Mouse (Mus musculus): ENCODE measurements around the gene Cwc22. TPM values are rescaled to one million over a fixed set of nuclear protein-coding genes. Genes with fewer than 3 reads are reported as not detected.

Gene Cwc22
- polyA plus RNA-seq, 1 experiment = 8.5 TPM

DNA sequence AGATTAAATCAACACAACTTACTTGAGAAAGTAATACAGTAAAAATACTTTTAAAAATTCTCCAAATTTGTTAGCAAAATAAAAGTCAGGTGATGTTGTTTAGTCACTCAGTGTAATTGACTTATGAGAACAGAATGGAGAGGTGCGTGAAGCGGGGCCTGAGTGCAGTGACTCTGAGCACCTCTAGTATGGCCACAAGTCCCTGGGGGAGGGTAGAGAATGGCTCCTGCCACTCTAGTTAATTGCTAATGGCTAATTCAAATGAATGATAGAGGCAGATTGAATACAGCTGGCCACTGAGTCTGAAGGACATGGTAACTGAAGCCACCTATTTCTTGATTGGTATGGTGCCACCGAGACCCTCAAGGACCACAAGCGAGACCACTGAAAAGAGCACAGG is 12.0 kb downstream of the Cwc22 start:
- H3K4me3 ChIP-seq (ENCODE audit: insufficient read depth, poor library complexity, severe bottlenecking) = no peak overlapping the region
- H3K27me3 ChIP-seq (ENCODE audit: control insufficient read depth, insufficient read depth, insufficient read length) = no peaks in the 10 kb centered on the region
- H3ac ChIP-seq (ENCODE audit: control insufficient read depth, insufficient read length, low read depth) = no peak overlapping the region
- peaks cover 79% of the 10 kb centered on the region for H3K36me3 ChIP-seq (ENCODE audit: control insufficient read depth, insufficient read depth)
- TF ChIP-seq CEBPB (IDR thresholded peaks at IDR 0.05; ENCODE audit: low read depth) = no peak
- no peak for TF ChIP-seq CTCF (IDR thresholded peaks at IDR 0.05; ENCODE audit: control insufficient read depth, insufficient read depth, insufficient read length)
- no peak for TF ChIP-seq MYOG (IDR thresholded peaks at IDR 0.05; ENCODE audit: control insufficient read depth, extremely low read depth, insufficient read length)
- no peak for TF ChIP-seq MYOD1 (IDR thresholded peaks at IDR 0.05; ENCODE audit: control insufficient read depth, insufficient read length, low read depth)
- no peak for TF ChIP-seq FOSL1 (IDR thresholded peaks at IDR 0.05; ENCODE audit: insufficient read depth, low read length, poor library complexity, severe bottlenecking)
- no peak for TF ChIP-seq MAX (IDR thresholded peaks at IDR 0.05)
- TF ChIP-seq USF1 (IDR thresholded peaks at IDR 0.05; ENCODE audit: low read depth) = no peak
- H3K79me2 ChIP-seq (ENCODE audit: control insufficient read depth, insufficient read depth) = peaks cover 31% of the 10 kb centered on the region
- peaks cover 19% of the 10 kb centered on the region for H3K79me3 ChIP-seq (ENCODE audit: low read depth)

DNA sequence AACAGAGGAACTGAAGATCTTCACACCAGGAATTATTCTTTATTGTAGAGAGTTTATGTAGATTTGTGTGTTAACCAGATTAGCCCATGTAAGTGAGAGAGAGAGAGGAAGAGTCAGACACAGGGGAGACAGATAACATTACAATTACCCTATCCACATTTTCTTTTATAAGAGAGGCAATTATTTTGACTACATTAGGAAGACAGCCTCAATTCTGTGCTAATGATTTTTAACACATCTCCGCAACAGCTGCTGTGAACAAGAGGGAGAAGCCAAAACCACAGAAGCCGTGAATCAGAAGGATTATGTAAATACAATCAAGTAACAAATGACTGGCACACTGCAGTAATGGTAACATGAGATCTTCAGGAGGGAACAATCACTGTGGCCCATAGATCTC is 12.5 kb downstream of the Cwc22 start:
- Histone ChIP-seq H3ac (ENCODE audit: control insufficient read depth, insufficient read length, low read depth) (no peak overlapping the region), H3K36me3 (ENCODE audit: control insufficient read depth, insufficient read depth) (peaks cover 83% of the 10 kb centered on the region), H3K4me3 (ENCODE audit: insufficient read depth, poor library complexity, severe bottlenecking) (no peak overlapping the region), H3K79me2 (ENCODE audit: control insufficient read depth, insufficient read depth) (peaks cover 26% of the 10 kb centered on the region), H3K27me3 (ENCODE audit: control insufficient read depth, insufficient read depth, insufficient read length) (no peaks in the 10 kb centered on the region), H3K79me3 (ENCODE audit: low read depth) (peaks cover 16% of the 10 kb centered on the region)
- TF ChIP-seq MYOD1 (IDR thresholded peaks at IDR 0.05; ENCODE audit: control insufficient read depth, insufficient read length, low read depth) (peak; percentile 80), FOSL1 (IDR thresholded peaks at IDR 0.05; ENCODE audit: insufficient read depth, low read length, poor library complexity, severe bottlenecking) (no peak)

- no peaks in the 10 kb centered on the region for H3K27me3 ChIP-seq (ENCODE audit: control insufficient read depth, insufficient read depth, insufficient read length)
- H3ac ChIP-seq (ENCODE audit: control insufficient read depth, insufficient read length, low read depth) = no peak overlapping the region
- H3K79me2 ChIP-seq (ENCODE audit: control insufficient read depth, insufficient read depth) = peaks cover 10% of the 10 kb centered on the region
- peaks cover 2% of the 10 kb centered on the region for H3K79me3 ChIP-seq (ENCODE audit: low read depth)
- H3K4me3 ChIP-seq (ENCODE audit: insufficient read depth, poor library complexity, severe bottlenecking) = no peak overlapping the region
- TF ChIP-seq MAX (IDR thresholded peaks at IDR 0.05) (no peak), CEBPB (IDR thresholded peaks at IDR 0.05; ENCODE audit: low read depth) (no peak), CTCF (IDR thresholded peaks at IDR 0.05; ENCODE audit: control insufficient read depth, insufficient read depth, insufficient read length) (no peak), FOSL1 (IDR thresholded peaks at IDR 0.05; ENCODE audit: insufficient read depth, low read length, poor library complexity, severe bottlenecking) (no peak), MYOD1 (IDR thresholded peaks at IDR 0.05; ENCODE audit: control insufficient read depth, insufficient read length, low read depth) (no peak)
- peaks cover 90% of the 10 kb centered on the region for H3K36me3 ChIP-seq (ENCODE audit: control insufficient read depth, insufficient read depth)
Observed at GRCm38 (mm10) chr2:77931958-77932357, 14.2 kb downstream of the Cwc22 start.

GRCm38 (mm10) chr2:77928352-77928751 is 17.8 kb downstream of the Cwc22 start:
- no peaks in the 10 kb centered on the region for H3K27me3 ChIP-seq (ENCODE audit: control insufficient read depth, insufficient read depth, insufficient read length)
- H3K4me3 ChIP-seq (ENCODE audit: insufficient read depth, poor library complexity, severe bottlenecking) = no peak overlapping the region
- H3ac ChIP-seq (ENCODE audit: control insufficient read depth, insufficient read length, low read depth) = no peak overlapping the region
- no peaks in the 10 kb centered on the region for H3K79me3 ChIP-seq (ENCODE audit: low read depth)
- H3K79me2 ChIP-seq (ENCODE audit: control insufficient read depth, insufficient read depth) = no peaks in the 10 kb centered on the region
- TF ChIP-seq FOSL1 (IDR thresholded peaks at IDR 0.05; ENCODE audit: insufficient read depth, low read length, poor library complexity, severe bottlenecking) (no peak), USF1 (IDR thresholded peaks at IDR 0.05; ENCODE audit: low read depth) (no peak), CEBPB (IDR thresholded peaks at IDR 0.05; ENCODE audit: low read depth) (no peak), MYOD1 (IDR thresholded peaks at IDR 0.05; ENCODE audit: control insufficient read depth, insufficient read length, low read depth) (no peak)
- H3K36me3 ChIP-seq (ENCODE audit: control insufficient read depth, insufficient read depth) = peaks cover 90% of the 10 kb centered on the region

DNA sequence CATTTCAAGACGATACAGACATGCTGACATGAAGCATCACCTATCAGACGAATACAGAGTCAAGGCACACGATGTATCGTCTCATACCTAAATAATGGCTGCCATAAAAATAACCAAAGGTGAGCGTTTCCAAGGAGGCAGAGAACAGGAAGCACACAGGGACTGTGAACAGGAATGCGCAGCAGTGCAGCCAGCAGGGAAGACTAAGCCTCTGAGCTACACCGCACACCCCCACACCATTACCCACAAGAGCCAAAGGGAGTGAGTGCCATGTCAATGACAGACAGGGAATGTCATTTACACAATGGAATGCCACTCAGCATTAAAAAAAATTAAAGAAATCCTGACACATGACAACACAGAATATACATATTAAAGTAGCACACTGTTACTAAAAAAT is 19.7 kb downstream of the Cwc22 start:
- no peaks in the 10 kb centered on the region for H3K27me3 ChIP-seq (ENCODE audit: control insufficient read depth, insufficient read depth, insufficient read length)
- no peaks in the 10 kb centered on the region for H3K79me3 ChIP-seq (ENCODE audit: low read depth)
- H3K36me3 ChIP-seq (ENCODE audit: control insufficient read depth, insufficient read depth) = peaks cover 93% of the 10 kb centered on the region

DNA sequence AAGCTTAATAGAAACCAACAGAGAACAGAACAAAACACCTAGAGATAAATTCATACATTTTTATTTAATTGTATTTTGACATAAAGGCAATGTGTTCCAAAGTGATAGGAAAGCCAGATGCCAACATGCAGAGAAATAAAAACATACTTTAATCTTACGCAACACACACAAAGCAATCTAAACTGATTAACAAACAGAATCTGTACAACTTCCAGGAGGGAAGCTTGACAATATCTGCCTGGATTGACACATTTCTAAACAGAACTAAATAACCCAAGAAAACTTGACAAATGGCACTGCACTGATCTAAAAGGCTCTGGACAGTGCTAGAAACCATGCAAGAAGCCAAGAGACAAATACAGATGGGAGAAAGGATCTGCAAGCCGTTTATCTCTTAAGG is 20.2 kb downstream of the Cwc22 start:
- TF ChIP-seq MYOD1 (IDR thresholded peaks at IDR 0.05; ENCODE audit: control insufficient read depth, insufficient read length, low read depth) (no peak), USF1 (IDR thresholded peaks at IDR 0.05; ENCODE audit: low read depth) (no peak), FOSL1 (IDR thresholded peaks at IDR 0.05; ENCODE audit: insufficient read depth, low read length, poor library complexity, severe bottlenecking) (no peak), CEBPB (IDR thresholded peaks at IDR 0.05; ENCODE audit: low read depth) (no peak), MYOG (IDR thresholded peaks at IDR 0.05; ENCODE audit: control insufficient read depth, extremely low read depth, insufficient read length) (no peak), MAX (IDR thresholded peaks at IDR 0.05) (no peak), CTCF (IDR thresholded peaks at IDR 0.05; ENCODE audit: control insufficient read depth, insufficient read depth, insufficient read length) (no peak)
- no peaks in the 10 kb centered on the region for H3K79me2 ChIP-seq (ENCODE audit: control insufficient read depth, insufficient read depth)
- no peak overlapping the region for H3K4me3 ChIP-seq (ENCODE audit: insufficient read depth, poor library complexity, severe bottlenecking)
- H3K36me3 ChIP-seq (ENCODE audit: control insufficient read depth, insufficient read depth) = peaks cover 91% of the 10 kb centered on the region
- no peak overlapping the region for H3ac ChIP-seq (ENCODE audit: control insufficient read depth, insufficient read length, low read depth)
- no peaks in the 10 kb centered on the region for H3K27me3 ChIP-seq (ENCODE audit: control insufficient read depth, insufficient read depth, insufficient read length)
- H3K79me3 ChIP-seq (ENCODE audit: low read depth) = no peaks in the 10 kb centered on the region

More for the DNA sequence above, 19.7 kb downstream of the Cwc22 start:
- no peak overlapping the region for H3K4me3 ChIP-seq (ENCODE audit: insufficient read depth, poor library complexity, severe bottlenecking)
- no peak overlapping the region for H3ac ChIP-seq (ENCODE audit: control insufficient read depth, insufficient read length, low read depth)
- no peak for TF ChIP-seq CEBPB (IDR thresholded peaks at IDR 0.05; ENCODE audit: low read depth)
- H3K79me2 ChIP-seq (ENCODE audit: control insufficient read depth, insufficient read depth) = no peaks in the 10 kb centered on the region

Measured in C2C12 (cell line).